Mouse (Mus musculus) kidney, adult 18-20 months (tissue): ENCODE data around the gene Mt2.

Experiments
- DNase-seq: peaks from one replicate; pipeline ENCODE4 v3.0.0; 2021

Mt2 gene

DNA sequence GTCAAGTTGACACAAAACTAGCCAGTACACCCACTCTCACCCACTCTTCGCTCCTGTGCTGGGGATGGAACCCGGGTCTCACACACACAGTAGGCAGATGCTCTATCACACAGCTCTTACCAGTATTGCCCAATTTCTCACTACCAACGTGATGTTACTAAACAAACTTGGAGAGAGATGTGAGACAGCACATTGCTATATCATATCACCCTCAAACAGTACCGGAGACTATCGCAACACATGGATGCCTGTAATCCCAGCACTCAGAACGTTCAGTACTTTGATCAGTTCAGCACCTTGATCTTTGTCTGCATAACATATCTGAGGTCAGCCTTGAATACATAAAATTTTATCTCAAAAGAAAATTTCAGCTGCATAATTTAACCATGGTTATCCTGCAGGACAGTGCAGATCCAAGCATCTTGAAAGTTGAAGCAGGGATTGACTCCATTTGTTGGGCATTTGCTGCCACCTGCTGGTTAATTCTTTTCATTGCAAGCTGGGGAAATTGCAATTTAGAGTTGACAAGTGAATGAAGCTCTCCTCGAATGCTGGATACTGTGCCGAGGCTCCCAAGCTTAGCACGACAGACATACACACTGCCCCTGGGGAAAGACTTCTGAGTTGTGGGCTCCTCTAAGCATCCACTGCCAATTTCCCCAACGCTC, 26.9 kb downstream of the Mt2 start:
- DNase-seq, result peak; percentile 62

DNA sequence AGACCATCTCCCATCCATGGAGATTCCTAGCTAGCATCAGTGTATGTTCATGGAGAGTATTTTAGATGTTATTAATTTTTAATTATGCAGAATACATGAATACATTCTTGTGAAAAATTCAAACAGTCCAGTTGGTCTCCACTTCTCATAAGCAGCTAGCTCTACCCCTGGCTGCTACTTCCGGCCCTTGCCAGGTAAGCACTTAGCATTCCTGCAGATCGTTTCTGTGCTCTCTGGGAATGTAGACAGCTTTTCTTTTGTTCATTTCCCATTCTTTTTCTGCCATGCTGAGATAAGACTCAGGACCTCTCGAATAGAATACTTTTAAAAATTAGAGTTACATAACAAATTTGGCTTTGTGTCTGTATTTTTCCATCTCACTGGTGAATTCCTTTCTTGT, 31.6 kb downstream of the Mt2 start:
- no peak for DNase-seq

DNA sequence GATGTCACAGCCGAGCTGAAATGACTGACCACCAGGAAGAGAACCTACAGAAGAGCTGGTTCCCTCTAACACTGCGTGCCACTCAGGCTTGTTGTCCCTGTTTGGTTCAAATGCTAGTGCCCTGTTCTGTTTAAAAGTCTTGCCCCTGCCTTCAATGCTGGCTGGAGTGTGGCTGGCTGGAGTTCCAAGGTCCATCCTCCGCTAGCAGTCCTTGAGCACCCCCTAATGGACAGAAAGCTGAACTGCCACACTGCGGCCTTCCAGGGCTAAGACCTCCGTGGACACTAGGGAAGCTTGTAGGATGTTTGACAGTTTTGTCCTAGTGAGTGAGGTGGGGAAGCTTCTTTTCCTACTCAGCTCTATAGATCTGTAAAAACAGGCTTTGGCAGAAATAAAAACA, 33.3 kb downstream of the Mt2 start:
- DNase-seq, result peak; percentile 74

DNA sequence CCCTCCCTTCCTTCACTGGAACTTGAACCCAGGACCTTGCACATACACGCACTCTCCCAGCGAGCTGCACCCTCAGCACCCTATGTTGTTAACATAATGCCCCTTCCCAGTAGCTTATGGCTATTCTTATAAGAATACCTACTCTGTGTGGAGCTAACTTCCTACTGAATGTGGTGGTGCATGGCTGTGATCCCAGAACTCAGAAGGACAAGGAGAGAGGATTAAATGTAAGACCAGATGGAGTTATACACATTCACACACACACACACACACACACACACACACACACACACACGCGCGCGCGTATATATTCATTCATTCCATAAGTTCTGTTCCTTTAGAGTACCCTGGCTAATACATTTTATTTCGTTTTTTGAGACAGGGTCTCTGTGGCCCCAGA, 33.8 kb downstream of the Mt2 start:
- no peak for DNase-seq

DNA sequence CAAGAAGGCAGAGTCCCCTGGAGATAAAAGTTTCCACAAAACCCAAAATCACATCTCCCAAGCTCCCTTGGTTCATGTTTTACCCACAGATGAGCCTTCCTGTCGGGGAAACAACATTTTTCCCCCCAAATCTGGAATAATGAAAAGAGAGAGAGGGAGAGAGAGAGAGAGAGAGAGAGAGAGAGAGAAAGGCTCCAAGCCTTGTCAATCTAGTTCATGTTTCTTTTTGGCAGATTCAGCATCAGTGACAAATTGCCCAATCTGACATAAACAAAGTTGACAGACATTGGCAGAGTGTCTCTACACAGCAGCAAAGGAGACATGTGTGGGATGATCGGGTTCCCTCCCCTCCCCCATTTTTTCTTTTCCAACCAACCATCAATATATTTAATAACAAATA, 35.0 kb downstream of the Mt2 start:
- DNase-seq, result no peak

DNA sequence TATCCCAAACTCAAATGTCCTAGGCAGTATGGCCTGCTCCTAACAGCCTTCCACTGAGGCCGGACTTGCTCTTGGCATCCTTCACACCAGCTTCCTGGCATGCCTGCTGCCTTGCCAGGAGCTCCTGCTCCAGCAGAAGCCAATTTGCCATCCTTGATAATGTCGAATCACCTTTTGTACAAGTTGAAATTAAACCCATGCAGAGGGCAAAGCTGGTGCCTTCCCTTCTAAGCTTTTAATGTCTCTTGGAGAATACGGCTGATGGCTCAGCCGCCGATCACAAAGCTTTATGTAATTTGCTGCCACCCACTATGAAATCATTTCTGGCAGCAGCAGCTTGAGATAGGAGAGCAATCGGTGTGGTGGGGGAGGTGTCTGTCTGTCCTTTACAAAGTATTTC, 37.2 kb downstream of the Mt2 start:
- DNase-seq, result no peak

DNA sequence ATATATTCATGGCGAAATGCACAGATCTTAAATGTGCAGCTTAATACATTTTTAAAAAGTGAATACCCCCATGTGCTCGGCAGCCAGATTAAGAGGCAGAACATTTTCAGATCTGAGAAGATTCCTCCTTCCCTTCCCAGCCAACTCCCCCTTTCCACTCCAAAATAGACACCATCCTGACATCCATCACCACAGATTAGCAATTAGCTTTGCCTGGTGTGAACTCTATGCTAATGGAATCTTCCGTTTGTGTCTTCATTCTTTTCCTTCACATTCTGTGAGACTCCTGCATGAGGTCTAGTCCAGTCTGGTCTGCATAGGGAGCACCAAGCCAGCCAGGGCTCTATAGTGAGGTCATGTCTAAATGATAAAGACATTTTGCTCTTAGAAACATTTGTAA, 37.8 kb downstream of the Mt2 start:
- DNase-seq, result no peak

DNA sequence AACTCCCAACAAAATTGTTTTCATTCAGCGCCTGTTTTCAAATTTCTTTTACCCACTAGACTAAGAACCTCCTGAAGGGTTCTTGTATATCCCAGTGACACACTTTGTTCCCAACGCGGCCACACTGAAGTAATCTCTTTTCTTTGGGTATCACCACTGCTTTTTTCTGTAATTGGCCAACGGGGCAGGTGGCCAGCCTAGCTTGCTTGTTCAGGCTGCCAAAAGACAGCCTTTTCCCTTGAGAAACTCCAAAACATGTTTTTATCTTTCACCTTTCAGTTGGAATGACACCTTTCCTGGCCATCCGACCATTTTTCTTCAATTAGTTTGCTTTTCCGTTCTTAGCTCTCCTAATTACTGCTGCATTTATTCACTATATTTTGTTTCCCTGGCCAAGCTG, 41.4 kb downstream of the Mt2 start:
- no peak for DNase-seq

DNA sequence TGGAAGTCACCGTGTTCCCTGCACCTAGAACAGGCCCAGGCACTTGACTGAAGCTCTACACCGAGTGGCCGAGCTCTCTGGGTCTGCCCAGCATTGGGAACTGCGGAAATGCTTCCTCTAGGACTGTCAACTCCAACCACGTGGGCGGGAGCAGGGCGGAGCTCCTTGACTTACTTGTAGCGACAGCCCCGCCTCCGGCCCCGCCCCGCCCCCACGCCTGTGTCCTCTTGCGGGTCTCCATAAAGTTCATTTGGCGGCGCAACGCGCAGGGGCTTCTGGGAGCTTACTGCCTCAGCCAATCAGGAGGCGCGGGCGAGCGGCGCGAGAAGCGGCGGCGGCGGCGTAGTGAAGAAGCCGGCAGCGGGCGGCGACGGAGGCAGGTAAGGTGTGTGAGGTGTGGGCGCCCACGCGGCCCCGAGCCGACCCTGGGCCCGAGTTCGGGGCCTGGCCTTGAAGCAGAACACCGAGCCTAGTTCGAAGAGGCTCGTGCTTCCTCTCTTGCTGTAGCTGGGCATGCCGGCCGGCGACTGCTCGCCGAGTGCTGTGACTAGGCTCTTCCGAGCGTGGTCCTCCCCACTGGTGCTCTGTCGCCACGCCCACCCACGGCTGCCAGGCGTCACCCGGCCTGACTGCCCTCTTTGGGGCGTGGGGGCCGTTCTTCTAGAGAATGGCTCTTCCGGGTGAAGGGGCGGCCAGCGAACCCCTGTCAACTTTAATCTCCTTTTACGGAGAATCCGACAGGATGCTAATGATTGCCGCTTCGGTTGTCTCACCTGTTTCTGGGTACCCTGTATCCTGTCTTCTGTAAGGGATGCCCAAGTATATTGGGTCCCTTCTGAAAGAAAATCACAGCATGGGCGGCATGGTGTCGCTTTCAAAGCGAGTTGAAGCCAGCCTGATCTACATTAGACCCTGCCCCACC, 42.0 kb downstream of the Mt2 start, which contains the start of gene Nup93:
Gene Nup93, plus strand, starts transcription at position 313 of the 922 bp plus-strand sequence.
- peak; percentile 99 for DNase-seq
